Mouse (Mus musculus) layer of hippocampus, adult 9-10 months (tissue): Measurements from ENCODE around the gene Napa.

Experiments used
- DNase-seq: peaks from one replicate; pipeline ENCODE4 v3.0.0; 2022; ENCODE audit warnings: low spot score

The Napa gene

GRCm38 (mm10) chr7:16098021-16099017, at the start of gene Napa:
TSS of gene Napa (plus strand) at chr7:16098458.
- DNase-seq = peak; percentile 99

DNA sequence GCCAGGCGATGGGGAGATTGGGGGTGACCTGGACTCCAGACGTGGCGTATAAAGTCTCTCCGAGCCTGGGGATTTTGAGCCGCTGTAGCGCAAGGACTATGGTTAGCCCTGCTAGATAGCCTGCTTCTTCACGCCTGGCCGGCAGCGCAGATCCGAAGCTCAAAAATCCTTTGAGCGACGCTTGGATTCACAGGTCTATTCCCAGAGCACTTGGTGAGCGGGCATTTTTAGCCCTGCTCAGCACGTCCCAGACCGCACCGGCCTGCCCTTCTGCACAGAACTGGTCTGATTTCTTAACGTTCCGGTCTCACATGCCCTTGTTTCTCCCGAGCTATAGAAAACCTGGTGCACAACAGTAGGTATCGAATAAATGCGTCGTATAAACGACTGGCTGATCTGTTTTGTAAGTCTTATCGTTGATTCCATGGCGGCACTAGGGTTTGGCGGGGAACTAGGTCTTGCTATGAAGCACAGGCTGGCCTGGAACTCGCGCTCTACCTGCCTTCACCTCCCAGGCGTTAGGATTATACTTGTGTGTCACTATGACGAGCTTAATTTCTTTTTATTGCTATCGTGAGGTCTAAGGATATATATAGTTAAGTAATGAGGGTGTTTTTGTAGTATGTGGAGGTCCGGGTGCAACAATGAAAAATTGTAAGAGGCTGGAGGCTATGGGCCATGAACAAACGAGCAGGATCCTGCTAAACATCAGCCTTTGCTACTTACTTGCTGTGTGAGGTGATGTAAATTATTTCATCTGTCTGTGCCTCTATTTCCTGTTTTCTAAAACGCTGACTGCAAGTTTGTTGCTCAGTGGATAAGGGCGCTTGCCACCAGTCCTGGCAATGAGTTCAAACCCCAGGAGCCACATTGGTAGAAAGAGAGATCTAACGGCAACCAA, 49.3 kb upstream of the Napa start:
- DNase-seq = no peak

- no peak for DNase-seq
Measured at GRCm38 (mm10) chr7:16049576-16049915, 48.7 kb upstream of the Napa start.

GRCm38 (mm10) chr7:16050600-16050999, 47.7 kb upstream of the Napa start:
- DNase-seq = no peak

- DNase-seq = peak; percentile 67
Measured at GRCm38 (mm10) chr7:16051883-16052595, 46.2 kb upstream of the Napa start.

GRCm38 (mm10) chr7:16052684-16053083, 45.6 kb upstream of the Napa start:
- DNase-seq = peak; percentile 80

- DNase-seq = no peak
Measured at GRCm38 (mm10) chr7:16053105-16053504, 45.2 kb upstream of the Napa start.

- DNase-seq = no peak
Measured at GRCm38 (mm10) chr7:16054966-16055365, 43.3 kb upstream of the Napa start.

- DNase-seq = no peak
Measured at GRCm38 (mm10) chr7:16055665-16056064, 42.6 kb upstream of the Napa start.

GRCm38 (mm10) chr7:16056459-16057135, 41.7 kb upstream of the Napa start:
- DNase-seq = peak; percentile 62

- no peak for DNase-seq
Measured at GRCm38 (mm10) chr7:16057136-16057534, 41.1 kb upstream of the Napa start.

DNA sequence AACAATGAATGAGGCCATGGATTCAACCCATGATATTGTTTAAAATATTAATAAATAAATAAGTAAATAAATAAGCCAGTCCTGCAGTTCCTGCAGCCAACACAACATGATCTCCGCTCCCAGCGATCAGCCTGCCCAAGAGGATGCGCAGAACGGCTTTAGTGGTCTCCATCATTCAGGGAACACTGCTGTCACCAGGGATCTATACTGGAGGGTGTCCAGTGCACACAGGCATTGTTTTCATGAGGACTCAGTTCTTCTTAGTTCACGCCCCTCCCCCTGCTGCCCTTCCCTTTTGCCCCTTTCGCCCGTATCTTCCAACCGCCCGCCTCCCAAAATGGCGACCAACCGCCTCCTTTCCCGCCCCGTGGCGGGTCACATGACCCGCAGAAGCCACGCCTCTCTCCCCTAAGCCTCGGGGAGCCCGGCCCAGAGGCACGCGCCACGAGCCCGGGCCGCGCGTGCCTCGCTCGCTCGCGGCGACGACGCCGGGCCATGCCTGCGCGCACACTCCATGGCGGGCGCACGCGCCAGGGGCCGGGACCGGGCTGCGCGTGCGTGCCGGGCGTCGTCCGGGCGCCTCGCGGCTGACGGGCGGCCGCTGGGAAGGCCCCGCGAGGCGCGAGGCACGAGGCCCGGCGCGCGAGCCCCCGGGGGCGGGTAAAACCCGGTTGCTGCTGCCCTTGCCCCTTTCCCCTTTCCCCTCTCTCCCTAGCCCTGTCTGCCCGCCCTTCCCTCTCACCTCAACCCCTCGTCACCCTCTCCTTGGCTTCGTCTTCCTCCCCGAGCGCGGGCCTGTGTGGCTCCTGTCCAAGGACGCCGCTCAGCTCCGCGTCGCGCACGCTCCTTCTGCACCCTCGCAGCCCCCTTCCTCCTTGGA, 36.8 kb upstream of the Napa start, which contains the start of gene Zfp541:
Gene Zfp541, plus strand, starts transcription at position 596 of the 880 bp plus-strand sequence.
- DNase-seq = no peak

DNA sequence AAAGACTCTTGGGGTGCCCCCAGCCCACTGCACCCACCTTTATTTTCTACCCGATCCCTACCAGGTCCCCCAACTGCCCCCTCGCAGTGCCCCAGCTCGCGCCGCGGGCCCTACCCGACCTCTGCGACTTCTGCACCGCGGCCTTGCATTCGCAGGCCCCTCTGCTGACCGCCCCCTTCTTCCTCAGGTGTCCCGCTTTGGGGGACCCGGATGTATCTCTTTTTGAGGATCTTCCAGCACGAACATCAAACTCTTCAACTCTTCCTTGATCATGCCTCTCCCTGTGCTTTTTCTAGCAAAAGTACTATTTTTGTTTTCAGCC, 36.2 kb upstream of the Napa start:
- DNase-seq = no peak

DNA sequence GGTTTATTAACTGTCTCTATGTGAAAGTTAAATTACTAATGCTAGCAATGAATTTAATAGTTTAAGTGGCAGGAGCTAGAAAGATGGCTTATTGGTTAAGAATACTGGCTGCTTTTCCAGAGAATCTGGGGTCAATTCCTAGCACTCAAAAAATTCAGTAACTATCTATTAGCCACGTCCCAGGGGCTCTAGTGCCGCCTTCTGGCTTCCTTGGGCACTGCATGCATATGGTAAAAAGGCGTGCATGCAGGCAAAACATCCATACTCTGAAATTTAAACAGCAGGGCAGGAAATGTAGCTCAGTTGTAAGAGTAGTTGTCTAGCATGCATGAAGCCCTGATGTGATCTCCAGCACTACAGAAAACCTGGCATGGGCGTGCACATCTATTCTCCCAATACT, 34.8 kb upstream of the Napa start:
- DNase-seq = no peak

- DNase-seq = no peak
Measured at GRCm38 (mm10) chr7:16070846-16071245, 27.4 kb upstream of the Napa start.

GRCm38 (mm10) chr7:16071906-16072305, 26.4 kb upstream of the Napa start:
- no peak for DNase-seq

DNA sequence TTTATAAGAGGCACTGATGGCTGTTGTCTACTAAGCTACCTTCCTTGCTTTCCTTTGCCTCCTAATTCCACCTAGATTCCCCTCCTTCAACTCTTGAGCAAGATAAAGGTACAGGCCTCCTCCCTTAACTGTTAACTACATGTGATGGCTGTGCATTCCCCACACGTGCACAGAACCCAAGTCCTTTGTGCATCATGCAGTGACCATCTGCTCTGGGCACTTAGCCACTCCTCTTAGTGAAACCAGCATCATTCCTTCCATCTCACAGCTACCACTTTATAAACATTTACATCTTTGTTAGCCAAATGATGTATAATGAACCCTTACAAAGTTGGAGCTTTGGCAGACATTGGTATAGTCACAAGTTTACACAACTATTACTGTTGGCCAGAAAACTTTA, 18.3 kb upstream of the Napa start:
- DNase-seq = no peak

GRCm38 (mm10) chr7:16080581-16080980, 17.7 kb upstream of the Napa start:
- no peak for DNase-seq

DNA sequence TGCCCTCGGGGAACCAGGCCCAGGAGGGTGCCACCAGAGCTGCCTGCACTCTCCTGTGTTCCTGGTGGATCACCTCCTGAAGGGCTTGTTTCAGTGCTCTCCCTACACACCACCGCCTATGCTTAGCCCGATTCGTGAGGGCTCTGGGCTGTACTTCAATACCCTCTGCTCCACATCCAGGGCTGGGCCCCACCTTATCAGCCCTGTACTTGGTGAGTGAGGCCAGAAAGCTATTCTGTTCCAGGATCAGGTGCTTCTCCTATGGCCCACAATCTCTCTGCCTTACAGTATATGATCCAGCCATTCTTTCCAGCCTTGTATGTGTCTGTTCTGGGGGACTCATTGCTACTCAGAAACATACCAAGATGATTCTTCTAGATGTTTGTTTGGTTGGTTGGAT, 14.9 kb upstream of the Napa start:
- DNase-seq = no peak

GRCm38 (mm10) chr7:16087587-16087986, 10.7 kb upstream of the Napa start:
- DNase-seq = no peak

DNA sequence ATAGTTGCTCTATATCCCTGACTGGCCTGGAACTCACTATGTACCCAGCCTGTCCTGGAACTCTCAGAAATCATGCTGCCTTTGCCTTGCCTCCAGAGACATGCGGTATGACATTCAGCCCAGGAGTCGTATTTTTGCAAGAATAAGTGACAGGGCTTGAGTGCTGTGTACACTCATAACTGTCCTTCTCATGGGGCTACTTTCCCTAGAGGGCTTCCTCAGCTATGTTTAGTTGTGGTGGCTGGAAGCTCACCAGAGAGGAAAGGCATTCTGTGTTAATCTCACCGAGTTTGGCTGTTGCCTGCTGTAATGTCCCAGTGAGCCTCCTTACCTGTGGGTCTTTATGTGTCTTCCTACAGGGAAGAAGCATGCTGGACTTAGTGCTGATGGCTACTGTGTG, 3.7 kb upstream of the Napa start:
- DNase-seq = no peak
